Mouse (Mus musculus) liver, adult 10 weeks (tissue): ENCODE results near the gene Wnt5b. TPM values are rescaled to one million over a fixed set of nuclear protein-coding genes. Genes with fewer than 3 reads are reported as not detected.

Source experiments
- polyA plus RNA-seq: library from polyadenylated mRNA; stranded (reverse); fragments of 350-450 nt; fragmentation: Illumina TruSeq; extraction: RNeasy Lipid Tissue Mini Kit (QIAGEN cat#74804); gene quantifications from one replicate; pipeline ENCODE4 v1.2.3, GENCODE M21; 2014; ENCODE audit warnings: low read depth, low replicate concordance

Wnt5b gene
- 0.66 TPM for polyA plus RNA-seq

DNA sequence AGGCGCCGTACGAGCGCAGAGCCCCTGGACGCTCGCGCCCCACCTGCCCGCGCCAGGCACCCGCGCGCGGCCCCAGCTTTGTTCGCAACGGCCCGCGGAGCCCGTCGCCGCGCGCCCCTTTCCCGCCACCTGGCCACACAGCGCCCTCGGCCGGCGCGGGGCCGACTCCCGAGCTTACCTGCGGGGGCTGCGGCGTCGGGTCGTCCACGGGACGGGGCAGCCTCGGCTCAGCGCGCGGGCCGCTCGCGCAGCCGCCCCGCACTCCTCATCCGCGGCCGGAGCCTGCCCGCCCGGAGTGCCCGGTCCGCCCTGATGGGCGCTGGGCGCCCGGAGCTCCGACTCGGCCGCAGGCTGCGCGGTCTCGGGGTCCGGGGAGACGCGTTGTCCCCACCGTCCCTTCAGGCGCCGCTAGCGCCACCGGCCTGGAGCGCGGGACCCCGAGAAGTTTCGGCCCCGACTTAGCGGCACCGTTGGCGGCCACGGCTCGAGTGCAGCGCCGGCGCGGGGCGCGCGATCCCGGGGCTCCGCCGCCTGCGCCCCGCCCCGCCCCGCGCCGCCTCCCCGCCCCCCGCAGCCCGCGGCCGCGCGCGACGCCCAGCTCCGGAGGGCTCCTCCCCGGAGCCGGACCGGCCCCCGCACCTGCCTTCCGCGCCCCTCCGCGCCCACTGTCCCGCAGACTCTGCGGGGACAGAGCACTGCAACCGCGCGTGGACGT lies at the start of gene Wnt5b:
TSS of gene Wnt5b (minus strand) at position 545 of the 715 bp plus-strand sequence.

DNA sequence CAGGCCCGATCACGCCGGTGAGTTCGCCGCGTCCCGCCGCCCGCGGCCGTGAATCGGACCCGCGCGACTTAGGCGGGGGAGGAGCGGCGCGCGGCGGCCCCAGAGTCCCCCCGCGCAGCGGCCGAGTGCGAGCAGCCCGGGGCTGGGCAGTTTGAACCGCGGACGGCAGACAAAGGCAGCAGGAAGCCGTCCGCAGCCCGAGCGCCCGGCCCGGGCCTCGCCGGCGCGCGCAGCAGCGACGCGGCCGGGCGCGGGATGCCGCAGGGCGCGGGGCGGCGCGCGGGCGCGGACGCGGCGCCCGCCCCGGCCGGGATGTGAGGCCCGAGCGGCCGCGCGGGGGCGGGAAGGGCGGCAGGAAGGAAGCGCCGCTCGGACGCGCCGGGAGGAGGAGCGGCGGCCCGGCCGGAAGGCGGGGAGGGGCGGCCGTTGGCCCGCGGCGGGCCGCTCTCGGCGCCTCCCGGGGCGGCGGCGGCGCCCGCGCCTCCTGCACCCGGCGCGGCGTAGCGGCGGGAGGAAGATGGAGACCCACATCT lies 64.7 kb downstream of the Wnt5b start, which contains the start of gene Fbxl14:
TSS of gene Fbxl14 (plus strand) at position 326 of the 533 bp plus-strand sequence.

DNA sequence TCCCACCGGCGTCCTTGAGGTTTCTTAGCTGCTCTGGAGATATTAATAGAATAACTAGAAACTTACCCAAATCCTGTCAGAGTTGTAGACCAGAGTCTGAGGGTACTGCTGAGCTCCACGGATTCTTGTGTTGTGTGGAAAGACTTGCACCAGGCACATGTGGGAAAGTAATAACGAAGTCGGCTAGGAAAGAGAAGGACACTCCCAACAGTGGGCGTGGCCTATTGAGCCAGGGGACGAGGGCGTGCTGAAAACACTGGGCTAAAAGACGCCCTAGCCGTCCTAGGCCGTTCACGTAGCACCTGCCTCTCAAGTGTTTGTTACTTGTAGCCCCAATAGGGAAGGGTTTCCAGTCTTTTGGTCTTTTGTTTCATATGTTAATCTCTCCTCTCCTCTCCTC lies 126.8 kb downstream of the Wnt5b start, which contains the start of gene Adipor2:
TSS of gene Adipor2 (minus strand) at position 351 of the 400 bp plus-strand sequence.

Other genes with a start within 250 kb of the Wnt5b start
- not detected for gene Lrtm2, start 213.6 kb downstream of the Wnt5b start, polyA plus RNA-seq
- gene Adipor2, start 126.6 kb downstream of the Wnt5b start, polyA plus RNA-seq, result 236 TPM
- 6.4 TPM for gene Fbxl14, start 64.7 kb downstream of the Wnt5b start, polyA plus RNA-seq